Comparison of ENCODE assay signal across 8 mouse cellular contexts in the genomic region with DNA sequence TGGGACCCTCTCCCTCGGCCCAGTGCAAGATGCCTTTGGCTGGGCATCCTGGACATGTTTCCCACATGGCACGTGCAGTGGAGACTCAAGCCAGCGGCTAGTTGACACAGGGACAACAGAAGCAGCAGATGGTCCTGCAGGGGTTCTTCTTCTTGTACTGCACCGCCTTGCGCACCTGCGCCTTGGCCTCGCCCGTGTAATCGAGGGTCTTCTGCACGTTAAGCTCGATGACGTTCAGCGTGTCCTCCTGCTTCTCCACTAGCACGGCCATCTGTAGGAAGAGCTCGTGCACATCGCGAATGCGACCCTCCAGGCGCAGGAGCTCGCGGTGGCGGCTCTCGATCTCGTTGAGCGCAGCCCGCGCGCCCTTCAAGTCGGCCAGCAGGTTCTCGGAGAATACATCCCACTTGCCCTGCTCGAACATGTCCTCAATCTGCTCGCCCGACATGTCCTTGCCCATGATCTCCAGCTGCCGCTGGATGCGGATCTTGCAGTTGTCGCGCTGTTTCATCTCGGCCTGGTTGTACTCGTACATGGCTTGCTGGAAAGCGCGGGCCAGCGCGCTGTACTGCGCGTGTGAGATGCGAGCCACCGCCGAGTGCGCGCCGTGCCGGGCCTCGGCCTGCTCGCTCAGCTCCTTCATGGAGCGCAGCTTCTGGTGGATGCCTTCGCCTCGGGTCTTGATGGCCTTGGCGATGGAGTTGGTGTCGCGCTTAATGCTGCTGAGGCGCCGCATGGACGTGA. TPM values are rescaled to one million over a fixed set of nuclear protein-coding genes. Genes with fewer than 3 reads are reported as not detected.
DNase-seq lines count a peak whose midpoint lies in the region; ATAC-seq and TF ChIP-seq lines count a peak whose summit lies in the region.

No protein-coding gene starts in this region.

- no peaks in the 10 kb centered on the region for H3K36me3 ChIP-seq in embryonic facial prominence, embryonic 13.5 days
- no peaks in the 10 kb centered on the region for H3K36me3 ChIP-seq in hindbrain, embryonic 11.5 days (ENCODE audit: control insufficient read depth, insufficient read depth, low read length)
- no peaks in the 10 kb centered on the region for H3K36me3 ChIP-seq in midbrain, postnatal 0 days (ENCODE audit: insufficient read depth, low read length)

- H3K4me2 ChIP-seq in embryonic facial prominence, embryonic 13.5 days = peak overlapping the region; percentile 68
- H3K4me2 ChIP-seq in hindbrain, embryonic 11.5 days (replicated peaks; ENCODE audit: low read depth, low read length) = peak overlapping the region; percentile 49
- H3K4me2 ChIP-seq in midbrain, postnatal 0 days (ENCODE audit: low read depth, low read length, poor library complexity, severe bottlenecking) = peak overlapping the region; percentile 53

- no peak for TF ChIP-seq CTCF in midbrain, postnatal 0 days (IDR thresholded peaks at IDR 0.05)

- no peaks in the 10 kb centered on the region for H3K9me3 ChIP-seq in embryonic facial prominence, embryonic 13.5 days
- H3K9me3 ChIP-seq in hindbrain, embryonic 11.5 days (ENCODE audit: control insufficient read depth, low read length) = no peaks in the 10 kb centered on the region
- H3K9me3 ChIP-seq in midbrain, postnatal 0 days (ENCODE audit: low read length) = no peaks in the 10 kb centered on the region

- peak overlapping the region; percentile 45 for H3K4me3 ChIP-seq in embryonic facial prominence, embryonic 13.5 days
- H3K4me3 ChIP-seq in hindbrain, embryonic 11.5 days (ENCODE audit: low read depth, low read length) = peak overlapping the region; percentile 29
- peak overlapping the region; percentile 32 for H3K4me3 ChIP-seq in midbrain, postnatal 0 days (ENCODE audit: low read depth, low read length)

- peaks cover 44% of the 10 kb centered on the region for H3K27me3 ChIP-seq in embryonic facial prominence, embryonic 13.5 days
- H3K27me3 ChIP-seq in hindbrain, embryonic 11.5 days (ENCODE audit: control insufficient read depth, insufficient read depth, low read length) = peaks cover 22% of the 10 kb centered on the region
- peaks cover 10% of the 10 kb centered on the region for H3K27me3 ChIP-seq in midbrain, postnatal 0 days (ENCODE audit: insufficient read depth, low read length)

- H3K4me1 ChIP-seq in embryonic facial prominence, embryonic 13.5 days = peaks cover 9% of the 10 kb centered on the region
- 0 out of 2 replicates have a peak, but pooled peaks cover 3% of the 10 kb centered on the region for H3K4me1 ChIP-seq in hindbrain, embryonic 11.5 days (replicated peaks; ENCODE audit: control insufficient read depth, insufficient read depth, low read length)
- no peaks in the 10 kb centered on the region; the same call in 1 of the 2 replicates for H3K4me1 ChIP-seq in midbrain, postnatal 0 days (ENCODE audit: insufficient read depth, low read length)

- peak overlapping the region; percentile 67 for H3K9ac ChIP-seq in embryonic facial prominence, embryonic 13.5 days
- peak overlapping the region; percentile 13; the same call in 1 of the 2 replicates for H3K9ac ChIP-seq in hindbrain, embryonic 11.5 days (ENCODE audit: low read depth, low read length)
- H3K9ac ChIP-seq in midbrain, postnatal 0 days (replicated peaks; ENCODE audit: low read length, poor library complexity, severe bottlenecking) = peak overlapping the region; percentile 48; the same call in 1 of the 2 replicates

- intact Hi-C loops in left cerebral cortex, postnatal 25 days (cut with DNase I) = no loop called here

- WGBS in embryonic facial prominence, embryonic 13.5 days = 10% methylated on average over 63 of the region's 63 CpGs
- 8% methylated on average over 63 of the region's 63 CpGs for WGBS in hindbrain, embryonic 11.5 days
- 11% methylated on average over 63 of the region's 63 CpGs for WGBS in midbrain, postnatal 0 days

- no peak overlapping the region for H3K27ac ChIP-seq in embryonic facial prominence, embryonic 13.5 days
- no peak overlapping the region for H3K27ac ChIP-seq in hindbrain, embryonic 11.5 days (ENCODE audit: low read depth, low read length)
- H3K27ac ChIP-seq in midbrain, postnatal 0 days (ENCODE audit: low read depth, low read length) = no peak overlapping the region

- ATAC-seq in embryonic facial prominence, embryonic 13.5 days (ENCODE audit: insufficient number of reproducible peaks, insufficient read depth, low FRiP score, low TSS enrichment, low read depth) = peak; percentile 81; the same call in 1 of the 2 replicates
- ATAC-seq in hindbrain, embryonic 11.5 days (ENCODE audit: low FRiP score) = peak; percentile 84
- peak; percentile 90 for ATAC-seq in midbrain, postnatal 0 days (ENCODE audit: low FRiP score)

- DNase-seq in ovary, postnatal 10 days (ENCODE audit: low spot score) = peak; percentile 8
- no peak for DNase-seq in ovary, postnatal 14 days (ENCODE audit: low spot score)
- peak; percentile 74 for DNase-seq in hindbrain, embryonic 11.5 days (ENCODE audit: low spot score)
- DNase-seq in left cerebral cortex, postnatal 25 days (ENCODE audit: low spot score in 2 of 2) = peak; percentile 58 to 65
- DNase-seq in midbrain, postnatal 0 days (ENCODE audit: low spot score) = peak; percentile 60
- DNase-seq in T-cell, adult 2 months (ENCODE audit: low spot score) = no peak
- no peak for DNase-seq in urinary bladder, adult 2 months (ENCODE audit: low spot score)

RNA-seq across cellular contexts. Expression of gene Stx11, which starts 22.9 kb away (rescaled TPM):
- polyA plus RNA-seq in embryonic facial prominence, embryonic 13.5 days (2015; fragmentation: Nextera tagmentation; extraction: Ambion mirVana) = 3.6 and 4.5 TPM in 2 replicates
- polyA plus RNA-seq in hindbrain, embryonic 11.5 days (2014; fragmentation: Nextera tagmentation; extraction: Ambion mirVana) = 1.4 and 2.7 TPM in 2 replicates
- total RNA-seq in left cerebral cortex, postnatal 25 days (2021) = under 1 TPM; 0.11 to 0.34 TPM
- 1.8 and 7.8 TPM in 2 replicates for total RNA-seq in midbrain, postnatal 0 days (2014; rRNA removed)
- polyA plus RNA-seq in midbrain, postnatal 0 days (2015; fragmentation: Nextera tagmentation; extraction: Ambion mirVana) = 0.92 and 1.1 TPM in 2 replicates
- 10.3 and 12.3 TPM in 2 replicates for polyA plus RNA-seq in urinary bladder, adult 2 months (2012; rRNA removed)

Comparison
In these comparisons a context has a peak if more than half of its experiments do, and no peak if none do; other contexts are left out.
1. DNase-seq: peak in ovary, postnatal 10 days (single experiment), hindbrain, embryonic 11.5 days (single experiment), left cerebral cortex, postnatal 25 days (2 of 2) and midbrain, postnatal 0 days (single experiment); none in ovary, postnatal 14 days (single experiment), T-cell, adult 2 months (single experiment) and urinary bladder, adult 2 months (single experiment).
2. H3K9ac ChIP-seq: peak in every context shown above with its lines; median percentile 67 in embryonic facial prominence, embryonic 13.5 days; 48 in midbrain, postnatal 0 days; 13 in hindbrain, embryonic 11.5 days.
3. Peak in every context shown above with its lines, with median percentiles within 50 percentile points of each other: ATAC-seq, H3K4me2 ChIP-seq and H3K4me3 ChIP-seq.